Comparison of ENCODE assay signal across 10 mouse cellular contexts in genomic region chr2:4864817-4865296, GRCm38 (mm10). TPM values are rescaled to one million over a fixed set of nuclear protein-coding genes. Genes with fewer than 3 reads are reported as not detected.
DNase-seq lines count a peak whose midpoint lies in the region; ATAC-seq and TF ChIP-seq lines count a peak whose summit lies in the region.
"Had no signal": no experiment of that assay in that cellular context is flagged by ENCODE, and none has a peak within 500 bp of the region (broad histone marks: within the 10 kb centered on the region; RNA-seq: fewer than 3 reads in every experiment).

No protein-coding gene starts in this region.

- no peaks in the 10 kb centered on the region for H3K36me3 ChIP-seq in lung, embryonic 14.5 days (ENCODE audit: insufficient read depth)
- H3K36me3 ChIP-seq in forebrain, embryonic 15.5 days = no peaks in the 10 kb centered on the region
- no peaks in the 10 kb centered on the region for H3K36me3 ChIP-seq in hindbrain, embryonic 13.5 days
- H3K36me3 ChIP-seq in midbrain, embryonic 16.5 days (ENCODE audit: control insufficient read depth, insufficient read depth, low read length) = no peaks in the 10 kb centered on the region
- H3K36me3 ChIP-seq: intestine, embryonic 15.5 days had no signal

- no peak overlapping the region for H3K4me3 ChIP-seq in lung, embryonic 14.5 days (ENCODE audit: low read depth, low read length)
- no peak overlapping the region for H3K4me3 ChIP-seq in forebrain, embryonic 15.5 days
- no peak overlapping the region for H3K4me3 ChIP-seq in hindbrain, embryonic 13.5 days
- H3K4me3 ChIP-seq in midbrain, embryonic 16.5 days (ENCODE audit: low read depth, low read length) = no peak overlapping the region
- H3K4me3 ChIP-seq: heart, adult 2 months; intestine, embryonic 15.5 days; left cerebral cortex, adult 2 months had no signal

- H3K27me3 ChIP-seq in lung, embryonic 14.5 days (ENCODE audit: insufficient read depth, low read length) = no peaks in the 10 kb centered on the region
- H3K27me3 ChIP-seq in forebrain, embryonic 15.5 days = no peaks in the 10 kb centered on the region
- no peaks in the 10 kb centered on the region for H3K27me3 ChIP-seq in hindbrain, embryonic 13.5 days
- H3K27me3 ChIP-seq in midbrain, embryonic 16.5 days (ENCODE audit: control insufficient read depth, insufficient read depth, low read depth, low read length) = no peaks in the 10 kb centered on the region
- H3K27me3 ChIP-seq: intestine, embryonic 15.5 days had no signal

- H3K9me3 ChIP-seq in lung, embryonic 14.5 days (ENCODE audit: low read depth, low read length) = no peaks in the 10 kb centered on the region
- H3K9me3 ChIP-seq in forebrain, embryonic 15.5 days = no peaks in the 10 kb centered on the region
- no peaks in the 10 kb centered on the region for H3K9me3 ChIP-seq in hindbrain, embryonic 13.5 days
- H3K9me3 ChIP-seq in midbrain, embryonic 16.5 days (replicated peaks; ENCODE audit: control insufficient read depth, low read length, poor library complexity, severe bottlenecking) = no peaks in the 10 kb centered on the region
- H3K9me3 ChIP-seq: intestine, embryonic 15.5 days had no signal

- TF ChIP-seq CTCF in lung, embryonic 14.5 days (IDR thresholded peaks at IDR 0.05; ENCODE audit: low read depth) = no peak

- H3K4me1 ChIP-seq in lung, embryonic 14.5 days (ENCODE audit: insufficient read depth) = no peaks in the 10 kb centered on the region
- no peaks in the 10 kb centered on the region for H3K4me1 ChIP-seq in forebrain, embryonic 15.5 days
- H3K4me1 ChIP-seq in hindbrain, embryonic 13.5 days (replicated peaks) = no peaks in the 10 kb centered on the region
- peaks cover 3% of the 10 kb centered on the region; the same call in 1 of the 2 replicates for H3K4me1 ChIP-seq in midbrain, embryonic 16.5 days (ENCODE audit: control insufficient read depth, insufficient read depth, low read length)
- H3K4me1 ChIP-seq: intestine, embryonic 15.5 days had no signal

- H3K27ac ChIP-seq in lung, embryonic 14.5 days (ENCODE audit: low read depth) = no peak overlapping the region
- no peak overlapping the region for H3K27ac ChIP-seq in forebrain, embryonic 15.5 days (replicated peaks)
- H3K27ac ChIP-seq in hindbrain, embryonic 13.5 days = no peak overlapping the region
- H3K27ac ChIP-seq in midbrain, embryonic 16.5 days (ENCODE audit: low read length) = no peak overlapping the region
- H3K27ac ChIP-seq: heart, adult 2 months; intestine, embryonic 15.5 days; left cerebral cortex, adult 2 months had no signal

- no peak overlapping the region for H3K9ac ChIP-seq in lung, embryonic 14.5 days
- no peak overlapping the region for H3K9ac ChIP-seq in forebrain, embryonic 15.5 days (replicated peaks)
- H3K9ac ChIP-seq in hindbrain, embryonic 13.5 days = no peak overlapping the region; the same call in 1 of the 2 replicates
- no peak overlapping the region for H3K9ac ChIP-seq in midbrain, embryonic 16.5 days (ENCODE audit: low read depth, low read length)

- WGBS in lung, embryonic 14.5 days = 42% methylated on average over 9 of the region's 9 CpGs
- 52% methylated on average over 9 of the region's 9 CpGs for WGBS in forebrain, embryonic 15.5 days
- 50% methylated on average over 9 of the region's 9 CpGs for WGBS in hindbrain, embryonic 13.5 days
- WGBS in midbrain, embryonic 16.5 days = 43% methylated on average over 9 of the region's 9 CpGs

- ATAC-seq in lung, embryonic 14.5 days (ENCODE audit: insufficient read depth) = peak; percentile 55; the same call in 1 of the 2 replicates
- ATAC-seq in forebrain, embryonic 15.5 days (replicated peaks) = peak; percentile 61
- ATAC-seq in hindbrain, embryonic 13.5 days (ENCODE audit: low FRiP score) = peak; percentile 36; the same call in 1 of the 2 replicates
- ATAC-seq in midbrain, embryonic 16.5 days = peak; percentile 78

- DNase-seq in lung, embryonic 14.5 days = no peak
- DNase-seq in lung, postnatal 4 days = no peak
- DNase-seq in urinary bladder, postnatal 14 days (ENCODE audit: low spot score) = no peak
- no peak for DNase-seq in heart, postnatal 4 days

- no peak overlapping the region for H3K4me2 ChIP-seq in lung, embryonic 14.5 days
- H3K4me2 ChIP-seq in forebrain, embryonic 15.5 days (replicated peaks) = no peak overlapping the region
- no peak overlapping the region for H3K4me2 ChIP-seq in hindbrain, embryonic 13.5 days
- H3K4me2 ChIP-seq in midbrain, embryonic 16.5 days (ENCODE audit: low read length) = peak overlapping the region; percentile 36
- H3K4me2 ChIP-seq: intestine, embryonic 15.5 days had no signal

RNA-seq across cellular contexts. Expression of gene Sephs1, which starts 16.5 kb away (rescaled TPM):
- 128 and 130 TPM in 2 replicates for polyA plus RNA-seq in lung, embryonic 14.5 days (2014; fragmentation: Nextera tagmentation; extraction: Ambion mirVana)
- 80.5 and 81.5 TPM in 2 replicates for polyA plus RNA-seq in forebrain, embryonic 15.5 days (2015; fragmentation: Nextera tagmentation; extraction: Ambion mirVana)
- polyA plus RNA-seq in hindbrain, embryonic 13.5 days (2015; fragmentation: Nextera tagmentation; extraction: Ambion mirVana) = 62.4 and 64.9 TPM in 2 replicates
- polyA plus RNA-seq in midbrain, embryonic 16.5 days (2015; fragmentation: Nextera tagmentation; extraction: Ambion mirVana) = 50.9 and 52.7 TPM in 2 replicates
- total RNA-seq in heart, postnatal 4 days (2021) = 10 to 100 TPM; 41.7 to 42.0 TPM

RNA-seq across cellular contexts. Expression of gene Phyh, which starts 54.0 kb away (rescaled TPM):
- 46.4 and 52.6 TPM in 2 replicates for polyA plus RNA-seq in lung, embryonic 14.5 days (2014; fragmentation: Nextera tagmentation; extraction: Ambion mirVana)
- 44.6 and 50.8 TPM in 2 replicates for polyA plus RNA-seq in forebrain, embryonic 15.5 days (2015; fragmentation: Nextera tagmentation; extraction: Ambion mirVana)
- 61.7 and 66.0 TPM in 2 replicates for polyA plus RNA-seq in hindbrain, embryonic 13.5 days (2015; fragmentation: Nextera tagmentation; extraction: Ambion mirVana)
- polyA plus RNA-seq in midbrain, embryonic 16.5 days (2015; fragmentation: Nextera tagmentation; extraction: Ambion mirVana) = 83.4 and 99.9 TPM in 2 replicates
- 100 to 1,000 TPM; 293 to 306 TPM for total RNA-seq in heart, postnatal 4 days (2021)
